Mouse (Mus musculus) spleen, embryonic (tissue): ENCODE data around the gene Klrg1.

Experiments
- CTCF ChIA-PET: fragments of 350-600 bp; sonication (Branson Sonifier 250); formaldehyde crosslinking; loops from one replicate; lab custom pipeline; 2022; lab: Charles Lee

The Klrg1 gene

DNA sequence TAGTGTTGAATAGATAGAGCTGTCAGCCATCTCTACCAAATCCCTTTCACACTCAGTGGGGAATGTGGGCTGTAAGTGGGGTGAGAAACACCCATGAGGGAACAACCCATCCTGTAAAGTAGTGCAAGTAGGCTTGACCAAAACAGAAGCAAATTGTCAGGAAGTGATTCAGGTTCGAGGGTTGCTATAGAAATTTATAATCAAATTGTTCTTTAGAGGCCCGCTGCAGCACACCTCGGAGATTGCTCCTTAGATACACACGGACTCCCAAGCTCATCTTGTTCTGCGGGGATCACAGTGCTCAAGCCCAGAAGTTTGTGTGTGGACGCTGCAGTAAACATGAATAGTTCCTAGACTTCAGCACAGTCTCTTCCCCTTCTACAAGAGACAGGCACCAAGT is at the start of gene Klrg1:
TSS of gene Klrg1 (minus strand) at position 101 of the 400 bp plus-strand sequence.
- CTCF ChIA-PET: no interaction called here

DNA sequence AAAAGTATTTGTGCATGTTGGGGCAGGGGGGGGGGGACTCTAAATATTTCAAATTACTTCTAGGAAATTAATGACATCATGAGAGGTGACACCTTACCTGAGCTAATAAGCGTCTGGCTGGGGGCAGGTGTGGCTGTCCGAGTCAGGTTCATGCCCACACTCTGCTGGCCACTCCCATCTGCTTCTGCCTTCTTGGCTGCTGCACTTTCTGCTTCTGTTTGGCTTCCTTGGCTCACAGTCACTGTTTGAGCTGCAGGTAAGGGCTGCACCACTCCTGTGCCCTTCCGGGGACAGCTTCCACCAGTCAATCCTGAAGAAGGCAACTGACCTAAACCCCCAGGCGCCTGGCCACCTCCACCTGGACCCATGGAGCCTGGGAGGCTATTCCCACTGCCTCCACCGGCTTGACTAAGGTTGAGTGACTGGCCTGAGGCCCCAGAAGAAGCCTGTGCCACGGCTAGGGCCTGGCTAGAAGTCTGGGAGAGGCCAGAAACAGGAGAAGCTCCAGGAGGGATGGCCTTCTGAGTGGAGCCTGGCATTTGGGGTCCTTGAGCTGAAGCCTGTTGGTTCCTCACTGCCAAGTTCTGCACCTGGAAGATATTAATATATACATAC is 42.8 kb upstream of the Klrg1 start:
- CTCF ChIA-PET: no interaction called here

DNA sequence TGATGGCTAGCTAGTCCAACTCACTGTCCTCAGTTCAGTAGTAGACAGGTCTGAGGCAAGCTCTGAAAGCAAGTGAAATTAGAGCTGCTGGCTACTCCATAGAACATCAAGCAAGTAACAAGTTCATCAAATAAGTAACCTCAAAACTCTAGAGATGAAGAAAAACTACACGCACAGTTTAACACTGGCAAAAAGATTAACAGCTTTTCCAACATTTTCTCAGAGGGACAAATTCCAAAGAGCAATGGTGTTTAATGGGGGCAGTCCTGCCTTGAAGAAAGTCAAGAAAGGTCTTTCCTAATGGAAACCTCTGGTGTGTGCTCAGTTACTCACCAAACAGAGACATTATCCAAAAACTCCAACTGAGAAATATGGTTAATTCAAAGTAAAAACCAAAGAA is 36.0 kb upstream of the Klrg1 start:
- CTCF ChIA-PET: no interaction called here

DNA sequence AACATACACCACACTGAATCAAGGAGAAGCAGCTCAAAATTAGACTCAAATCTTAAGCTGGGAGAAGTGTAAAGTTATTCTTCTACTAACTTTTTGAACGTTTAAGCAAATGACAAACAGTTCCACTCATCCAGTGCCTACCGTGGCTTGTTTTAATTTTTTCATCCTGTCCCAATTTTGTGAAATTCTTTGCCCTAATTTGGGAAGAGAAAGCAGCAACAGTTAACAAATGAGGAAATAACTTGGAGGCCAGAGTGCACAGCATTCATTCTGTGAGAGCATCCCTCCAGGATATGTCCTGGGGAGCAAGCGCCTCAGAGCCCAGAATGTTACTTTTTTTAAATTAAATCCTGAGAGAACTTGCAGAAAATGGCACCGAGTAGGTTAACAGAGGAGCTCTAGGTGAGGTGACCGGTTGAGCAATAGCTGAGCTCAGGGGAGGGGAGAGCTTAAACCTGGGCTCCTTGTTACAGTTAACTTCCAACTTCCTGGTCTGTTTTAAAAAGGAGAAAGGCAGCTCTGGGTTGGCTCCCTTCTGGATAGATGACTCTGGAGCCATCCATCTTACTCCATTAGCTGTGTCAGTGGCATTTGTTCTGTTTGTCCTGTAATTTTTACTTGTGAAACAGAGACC is 27.6 kb upstream of the Klrg1 start:
- CTCF ChIA-PET: interaction anchor here (0.6 kb wide), 1 partner anchor 52 kb away, joined by 4 read pairs; no protein-coding TSS in a partner anchor

DNA sequence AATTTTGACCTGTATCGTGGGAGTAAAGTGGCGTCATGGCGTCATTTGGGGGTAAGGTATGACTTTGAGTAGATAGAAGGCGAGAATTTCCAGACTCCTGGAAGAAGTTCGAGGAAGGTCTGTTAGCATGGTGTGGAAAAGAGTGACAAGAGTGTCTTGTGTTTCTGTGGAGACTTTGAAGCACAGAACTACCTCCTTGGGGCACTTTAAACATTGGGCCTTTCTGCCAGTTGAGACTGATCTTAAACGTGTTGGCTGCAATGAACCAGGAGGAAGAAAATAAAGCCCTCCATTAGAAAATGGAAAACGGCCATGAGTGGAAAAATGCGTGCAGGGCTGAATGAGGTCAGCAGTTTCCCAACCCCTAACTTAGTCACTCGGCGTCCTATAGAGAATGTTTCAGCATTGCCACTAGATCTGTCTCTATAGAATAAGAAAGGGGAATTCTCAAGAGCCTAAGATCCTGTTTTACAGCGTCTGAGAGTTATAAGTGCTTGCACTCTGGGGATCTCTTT is 26.8 kb upstream of the Klrg1 start:
- CTCF ChIA-PET: interaction anchor here (0.6 kb wide), 1 partner anchor 51 kb away, joined by 4 read pairs; no protein-coding TSS in a partner anchor

DNA sequence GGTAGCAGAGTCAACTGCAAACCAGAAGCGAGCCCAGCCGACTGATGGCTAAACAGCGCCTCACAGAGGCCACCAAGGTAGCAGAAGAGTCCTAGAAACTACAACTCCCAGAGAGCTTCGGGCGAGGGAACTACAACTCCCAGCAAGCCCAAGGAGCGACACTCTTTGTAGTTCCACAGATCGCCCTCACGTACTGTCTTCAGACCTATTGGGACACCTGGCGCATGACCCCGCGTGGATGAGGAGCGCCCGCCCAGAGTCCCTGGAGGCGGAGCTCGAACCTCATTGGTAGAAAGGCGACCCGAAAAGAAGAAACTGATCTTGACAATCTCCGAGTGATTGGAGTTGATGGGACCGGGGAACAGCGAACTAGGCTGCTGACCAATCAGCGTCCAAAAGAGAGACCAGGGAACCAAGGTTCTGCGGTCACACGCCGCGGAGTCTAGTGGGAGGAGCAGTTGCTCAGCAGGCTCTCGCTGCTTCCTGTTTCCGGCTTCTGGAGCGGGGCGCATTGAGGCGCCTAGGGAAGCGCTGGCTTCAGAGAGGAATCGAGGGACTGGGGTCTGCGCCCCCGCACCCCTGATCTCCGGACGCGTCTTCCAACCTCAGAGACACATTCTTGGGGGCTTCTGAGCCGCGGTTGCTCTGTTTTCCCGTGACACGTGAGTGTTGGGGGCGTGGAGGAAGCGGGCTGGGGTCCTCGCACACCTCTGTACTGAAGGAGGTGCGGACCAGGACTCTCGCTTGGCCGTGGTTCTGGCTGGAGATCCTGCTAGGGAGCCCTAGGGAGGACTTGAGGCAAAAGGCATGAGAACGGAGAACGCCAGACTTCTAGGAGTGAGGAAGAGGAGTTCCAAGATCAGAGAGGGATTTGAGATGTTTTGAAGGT is 26.1 kb upstream of the Klrg1 start, which contains the start of gene M6pr:
TSS of gene M6pr (plus strand) at position 216 of the 889 bp plus-strand sequence.
- CTCF ChIA-PET: interaction anchor here (1.4 kb wide), 1 partner anchor 31 kb away, joined by 3 read pairs; the partner anchor contains the start of gene Phc1

DNA sequence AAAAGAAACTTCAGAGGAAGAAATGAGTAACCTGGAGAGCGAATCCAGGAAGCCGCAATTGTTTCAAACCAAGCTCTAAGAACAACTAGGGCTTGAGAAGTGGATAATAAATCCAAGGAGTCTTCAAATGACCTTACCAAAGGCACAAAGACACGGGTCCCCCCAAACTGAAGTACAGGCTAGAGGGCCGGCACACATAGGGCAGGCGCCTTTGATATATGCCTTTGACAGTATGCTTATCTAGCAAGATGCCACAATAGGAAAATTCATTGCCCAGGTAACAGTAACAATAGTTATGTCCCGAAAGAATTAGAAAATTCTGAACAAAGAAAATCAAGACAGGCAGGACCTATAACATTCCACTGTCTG is 25.4 kb upstream of the Klrg1 start:
- CTCF ChIA-PET: interaction anchor here (0.6 to 1.4 kb wide), 2 partner anchors 32 to 294 kb away, joined by 3 to 6 read pairs; partner anchors contain the start of genes Apobec1 and Phc1

DNA sequence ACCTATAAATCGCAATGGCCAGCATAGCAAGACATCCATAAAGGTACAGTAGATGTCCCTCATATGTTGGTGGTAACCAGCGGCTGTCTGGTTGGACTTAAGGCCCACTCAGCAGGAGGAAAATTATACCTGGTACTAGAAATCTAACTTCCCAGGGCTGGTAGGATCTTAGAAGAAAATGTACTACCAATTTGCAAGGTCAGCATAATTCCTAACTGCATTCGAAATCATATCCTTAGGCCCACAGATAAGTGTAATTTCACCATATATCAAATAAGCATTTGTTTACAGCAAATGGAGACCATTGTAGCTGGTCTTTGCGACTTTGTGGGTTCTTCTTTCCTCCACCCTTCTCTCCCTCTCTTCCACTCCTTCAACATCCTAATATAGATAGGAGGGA is 24.0 kb upstream of the Klrg1 start:
- CTCF ChIA-PET: no interaction called here

DNA sequence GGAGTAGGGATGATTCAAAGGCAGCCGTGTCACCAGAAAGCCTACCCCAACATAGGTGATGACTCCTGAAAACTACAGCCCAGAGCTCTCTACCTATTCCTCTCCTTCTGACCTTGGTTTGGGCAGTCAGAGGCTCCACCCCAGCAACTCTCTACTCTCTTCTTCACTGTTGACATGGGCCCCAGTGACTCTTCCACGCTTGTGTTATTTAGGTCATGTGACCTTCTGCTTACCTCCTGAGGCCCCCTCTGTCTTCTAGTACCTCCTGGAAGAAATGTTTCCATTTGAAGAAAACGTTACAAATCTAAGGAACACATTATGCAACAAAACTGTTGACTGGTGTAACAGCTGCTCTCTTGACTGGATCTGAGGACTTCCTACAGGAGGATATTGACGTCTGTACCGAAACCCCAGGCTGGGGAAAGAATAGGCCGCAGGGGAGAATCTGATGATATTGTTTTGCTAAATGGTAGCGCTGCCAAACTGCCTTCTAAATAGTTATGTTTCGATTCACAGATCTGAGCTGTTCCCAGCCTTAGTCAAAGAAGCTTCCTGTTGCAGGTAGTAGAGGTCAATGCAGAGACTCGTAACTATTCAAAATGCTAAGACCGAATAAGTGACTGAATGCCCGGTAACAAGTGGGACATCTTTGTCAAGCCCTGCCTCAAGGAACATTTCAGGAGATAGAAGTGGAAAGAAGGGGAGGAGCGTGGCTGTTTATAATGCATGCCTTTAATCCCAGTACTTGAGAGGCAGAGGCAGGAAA is 22.3 kb upstream of the Klrg1 start:
- CTCF ChIA-PET: no interaction called here

DNA sequence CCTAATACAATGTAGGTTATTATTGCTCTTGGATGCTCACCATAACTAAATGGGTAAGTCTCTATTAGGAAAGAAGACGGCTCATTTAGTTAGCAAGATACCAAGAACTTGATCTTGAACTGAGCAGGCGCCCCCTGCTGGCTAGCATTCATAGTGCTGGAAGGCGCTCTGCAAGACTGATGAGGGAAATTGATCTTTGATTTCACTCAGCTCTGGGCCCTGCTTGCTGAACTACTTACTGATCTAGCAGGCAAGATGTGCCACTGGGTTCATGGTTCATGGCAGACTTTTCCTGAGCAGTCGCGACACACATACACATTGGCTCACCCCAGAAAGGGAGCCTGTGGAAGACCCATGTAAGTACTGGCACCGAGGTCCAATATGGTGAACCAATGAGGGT is 21.7 kb upstream of the Klrg1 start:
- CTCF ChIA-PET: no interaction called here

DNA sequence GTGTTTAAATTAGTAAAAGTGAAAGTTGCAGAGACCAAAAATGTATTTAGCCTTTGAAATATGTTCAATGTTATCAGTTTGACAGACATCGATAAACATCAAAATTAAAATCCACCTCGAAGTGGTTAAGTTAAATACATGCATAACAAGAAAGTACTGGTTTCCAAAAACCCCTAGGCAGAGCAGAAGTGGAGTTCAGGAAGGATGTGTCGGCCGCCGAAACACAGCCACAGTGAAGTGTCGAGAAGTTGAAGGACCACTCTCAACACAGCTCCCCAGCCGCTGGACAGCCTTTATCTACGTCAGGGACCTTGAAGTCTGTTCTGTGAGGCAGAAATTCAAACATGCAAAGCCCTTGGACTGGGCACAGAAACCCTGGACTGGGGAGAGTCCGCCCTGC is 20.8 kb upstream of the Klrg1 start:
- CTCF ChIA-PET: no interaction called here

DNA sequence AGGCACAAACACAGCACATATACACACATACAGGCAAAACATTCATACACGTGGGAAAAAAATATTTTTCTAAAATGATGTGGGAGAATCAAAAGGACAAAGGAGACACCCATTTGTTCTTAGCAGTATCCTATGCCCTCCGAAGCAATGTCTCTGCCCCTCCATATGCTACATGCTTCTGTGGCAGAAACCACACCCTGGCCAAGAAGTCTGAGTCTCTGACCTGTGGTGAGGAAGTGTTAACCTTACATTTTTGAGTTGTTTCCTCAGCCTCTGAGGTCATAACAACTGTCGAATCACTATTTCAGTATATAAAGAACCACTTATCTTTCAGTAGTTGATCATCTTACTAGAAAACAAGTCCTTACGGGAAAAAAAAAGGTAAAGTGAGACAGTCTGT is 20.0 kb upstream of the Klrg1 start:
- CTCF ChIA-PET: no interaction called here

DNA sequence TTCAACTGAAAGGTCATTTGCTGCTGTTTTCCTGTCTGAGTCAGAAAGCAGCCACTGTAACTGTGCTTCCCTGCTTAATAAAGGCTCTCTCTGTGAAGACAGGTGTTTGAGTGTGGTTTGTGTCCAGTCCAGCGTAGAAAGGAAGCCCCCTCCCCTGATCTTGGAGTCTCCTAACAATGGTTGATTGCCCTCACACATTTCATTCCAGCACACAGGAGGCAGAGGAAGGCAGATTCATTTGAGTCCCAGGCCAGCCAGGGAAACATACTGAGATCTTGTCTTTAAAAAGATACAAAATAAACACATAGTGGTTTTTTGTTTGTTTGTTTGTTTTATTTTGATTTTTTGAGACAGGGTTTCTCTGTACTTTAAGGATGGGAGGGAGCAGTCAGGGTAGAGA is 19.4 kb upstream of the Klrg1 start:
- CTCF ChIA-PET: no interaction called here

DNA sequence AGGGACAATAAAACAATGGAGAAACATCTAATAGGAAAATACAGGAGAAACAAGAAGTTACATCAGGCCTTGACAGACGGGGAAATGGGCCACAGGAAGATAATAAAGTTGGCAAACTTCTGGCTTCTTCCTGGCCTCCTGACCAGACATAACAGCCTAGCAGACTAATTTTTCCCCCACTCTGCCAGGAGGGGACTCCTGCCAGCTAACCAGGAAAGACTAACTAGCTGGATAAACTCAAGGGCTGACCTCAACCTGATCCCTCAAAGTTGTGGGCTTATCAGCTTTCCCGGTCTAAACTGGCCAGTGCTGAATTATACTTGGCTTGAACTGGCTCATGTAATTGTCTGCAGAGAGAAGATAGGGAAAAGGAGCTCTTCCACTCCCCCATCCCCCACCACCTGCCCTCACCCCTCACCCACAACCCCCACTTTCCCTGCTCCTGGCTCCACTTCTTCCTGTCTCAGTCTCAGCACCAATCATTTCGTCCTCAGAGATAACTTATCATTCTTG is 17.0 kb upstream of the Klrg1 start:
- CTCF ChIA-PET: no interaction called here

DNA sequence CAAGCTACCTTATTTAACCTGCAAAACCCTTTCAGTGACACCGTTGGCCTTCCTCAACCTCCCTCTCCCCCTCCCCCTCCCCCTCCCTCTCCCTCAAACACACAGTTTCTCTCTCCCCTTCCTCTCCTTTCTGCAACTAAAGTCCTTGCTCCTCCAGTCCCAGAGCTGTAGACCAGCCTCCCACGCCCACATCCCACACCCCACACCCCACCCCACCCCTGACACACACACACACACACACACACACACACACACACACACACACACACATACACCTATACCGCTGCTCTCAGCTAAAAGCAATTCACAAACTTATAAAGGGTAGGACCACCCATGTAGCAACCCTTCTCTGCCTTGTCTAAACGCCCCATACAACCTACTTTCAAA is 15.5 kb upstream of the Klrg1 start:
- CTCF ChIA-PET: no interaction called here

DNA sequence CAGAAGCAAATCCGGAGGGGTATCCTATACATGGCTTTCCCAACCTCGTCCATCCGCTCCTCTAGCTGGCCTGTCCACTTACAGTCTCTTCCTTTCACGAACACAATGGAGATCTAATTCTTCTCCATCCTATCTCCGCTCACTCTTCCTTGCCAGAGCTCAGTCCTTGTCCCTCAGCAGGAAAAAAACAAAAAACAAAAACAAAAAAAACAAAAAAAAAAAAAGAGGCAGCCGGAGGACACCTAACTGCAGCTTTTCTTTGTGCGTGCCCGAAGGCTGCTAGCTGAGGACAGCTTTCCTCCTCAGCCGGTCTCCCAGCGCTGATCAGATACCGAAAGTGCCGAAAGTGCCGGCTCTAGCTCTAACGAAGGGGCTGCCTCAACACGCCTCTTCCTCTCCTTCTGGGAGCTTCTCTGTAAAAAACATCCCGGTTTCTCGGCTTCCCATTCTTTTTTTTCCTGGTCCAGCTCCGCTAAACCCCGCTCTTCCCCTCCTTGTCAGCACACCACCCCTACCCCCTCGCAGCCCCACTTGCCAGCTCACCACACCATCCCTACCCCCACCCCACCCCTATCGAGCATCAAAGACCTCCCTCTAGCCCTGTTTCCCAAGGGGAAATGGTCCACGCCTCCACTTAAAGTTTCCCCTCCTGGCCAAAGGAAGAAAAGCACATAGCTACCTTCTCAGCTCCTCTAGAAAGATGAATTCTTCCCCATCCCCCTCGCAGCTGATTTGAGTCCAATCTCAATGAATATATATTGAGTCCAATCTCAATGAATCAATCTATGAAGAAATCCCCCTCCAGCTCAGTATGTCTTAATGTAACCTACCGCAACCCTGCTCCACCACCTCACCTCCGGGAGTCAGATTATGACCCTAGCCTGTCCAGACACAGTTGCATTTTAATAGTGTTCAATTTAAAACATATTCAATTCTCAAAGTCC is 14.9 kb upstream of the Klrg1 start:
- CTCF ChIA-PET: interaction anchor here (0.5 to 0.7 kb wide), 2 partner anchors 14 to 23 kb away, joined by 3 to 5 read pairs; no protein-coding TSS in a partner anchor

DNA sequence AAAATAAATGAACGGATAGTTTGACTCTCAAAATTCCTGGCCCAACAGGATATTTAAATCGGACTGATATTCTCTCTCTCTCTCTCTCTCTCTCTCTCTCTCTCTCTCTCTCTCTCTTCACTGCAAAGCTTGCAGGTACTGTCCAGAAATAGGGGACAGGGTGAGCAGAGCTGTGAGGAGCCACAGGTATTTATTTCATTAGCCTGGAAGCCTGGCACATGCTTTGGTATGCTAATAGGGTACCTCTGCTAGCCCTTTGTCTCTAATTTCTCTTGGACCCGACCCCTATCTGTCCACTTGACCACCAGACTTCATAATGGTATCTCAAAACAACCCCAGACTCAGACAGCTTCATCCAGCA is 14.2 kb upstream of the Klrg1 start:
- CTCF ChIA-PET: interaction anchor here (0.5 to 0.7 kb wide), 2 partner anchors 15 to 22 kb away, joined by 3 to 5 read pairs; no protein-coding TSS in a partner anchor

DNA sequence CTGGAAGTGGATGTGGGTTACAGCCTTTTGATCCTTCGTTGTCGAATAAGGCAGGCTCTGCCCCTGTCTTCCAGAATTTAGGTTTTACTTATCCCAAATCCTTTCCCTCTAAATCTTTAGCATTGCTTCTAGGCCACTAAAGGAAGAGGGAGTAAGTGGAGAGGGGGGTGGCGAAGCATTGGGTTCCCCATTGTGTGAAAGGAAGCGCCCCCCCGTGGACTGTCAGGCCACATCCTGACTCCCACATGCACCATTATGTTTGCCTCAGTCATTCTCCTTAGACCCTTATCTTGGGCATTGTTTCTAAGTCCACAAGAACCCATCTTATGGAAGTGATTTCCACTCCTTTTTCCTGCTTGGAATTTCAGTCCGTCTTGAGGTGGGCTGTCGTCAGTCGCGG is 12.6 kb upstream of the Klrg1 start:
- CTCF ChIA-PET: no interaction called here

DNA sequence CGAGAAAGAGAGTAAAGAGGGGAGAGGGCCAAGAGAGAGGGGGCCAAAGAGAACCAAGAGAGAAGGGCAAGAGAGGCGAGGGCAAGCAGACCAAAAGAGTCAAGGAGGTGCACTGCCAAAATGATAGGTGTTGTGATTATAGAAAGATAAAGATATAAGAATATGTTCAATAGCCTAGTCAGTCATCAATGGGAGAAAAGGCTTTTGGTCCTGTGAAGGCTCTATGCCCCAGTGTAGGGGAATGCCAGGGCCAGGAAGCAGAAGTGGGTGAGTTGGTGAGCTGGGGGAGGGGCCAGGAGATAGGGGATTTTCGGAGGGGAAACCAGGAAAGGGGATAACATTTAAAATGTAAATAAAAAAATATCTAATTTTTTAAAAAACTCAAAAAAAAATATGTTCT is 11.6 kb upstream of the Klrg1 start:
- CTCF ChIA-PET: no interaction called here

DNA sequence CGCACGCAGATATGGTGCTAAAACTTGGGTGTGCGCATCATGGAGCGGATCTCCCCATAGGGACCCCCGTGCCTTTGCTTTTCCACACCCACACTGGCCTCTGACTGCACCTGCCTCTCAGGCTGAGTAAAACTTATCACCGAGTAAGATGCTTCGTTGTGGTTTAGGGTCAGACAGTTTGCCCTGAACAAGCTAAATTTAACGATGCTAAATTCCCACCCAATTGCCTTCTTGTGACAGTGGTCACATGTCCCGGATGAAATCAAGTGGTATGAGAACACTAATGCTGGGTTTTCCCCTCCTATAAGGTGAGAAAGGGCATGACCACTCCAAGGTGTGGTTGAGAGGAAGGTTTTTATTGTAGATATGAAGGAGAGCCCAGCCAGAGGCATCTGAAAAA is 11.1 kb upstream of the Klrg1 start:
- CTCF ChIA-PET: no interaction called here
